Mouse (Mus musculus): ENCODE measurements around the gene Kcnk1. TPM values are rescaled to one million over a fixed set of nuclear protein-coding genes. Genes with fewer than 3 reads are reported as not detected.
A peak's percentile ranks its signal among the peaks of the same experiment; 100 is the strongest.

Gene Kcnk1
- total RNA-seq, 2 experiments from 2014 or later, result 1.3 to 4.8 TPM

GRCm38 (mm10) chr8:126045751-126046150 lies 50.8 kb downstream of the Kcnk1 start:
- no peak for DNase-seq

- DNase-seq, result no peak
Observed at GRCm38 (mm10) chr8:126053911-126054310, 58.9 kb downstream of the Kcnk1 start.

- no peak for DNase-seq
Observed at GRCm38 (mm10) chr8:126058876-126059275, 63.9 kb downstream of the Kcnk1 start.

- no peak for DNase-seq
Observed at GRCm38 (mm10) chr8:126062844-126063243, 67.9 kb downstream of the Kcnk1 start.

- DNase-seq, result no peak
Observed at GRCm38 (mm10) chr8:126063832-126064409, 69.0 kb downstream of the Kcnk1 start.

- DNase-seq, result no peak
Observed at GRCm38 (mm10) chr8:126064587-126065145, 69.7 kb downstream of the Kcnk1 start.

- no peak for DNase-seq
Observed at GRCm38 (mm10) chr8:126067306-126067705, 72.3 kb downstream of the Kcnk1 start.

- no peak for DNase-seq
Observed at GRCm38 (mm10) chr8:126068136-126068535, 73.2 kb downstream of the Kcnk1 start.

- no peak for DNase-seq
Observed at GRCm38 (mm10) chr8:126072678-126073077, 77.7 kb downstream of the Kcnk1 start.

- no peak for DNase-seq
Observed at GRCm38 (mm10) chr8:126073141-126073740, 78.3 kb downstream of the Kcnk1 start.

- no peak for DNase-seq
Observed at GRCm38 (mm10) chr8:126074111-126074510, 79.1 kb downstream of the Kcnk1 start.

- peak; percentile 80 to 86 for DNase-seq
Observed at GRCm38 (mm10) chr8:126075400-126075799, 80.4 kb downstream of the Kcnk1 start.

Other genes with a start within 250 kb of the Kcnk1 start
- under 1 TPM; 0.33 to 0.43 TPM for gene Pcnx2, start 96.9 kb upstream of the Kcnk1 start, total RNA-seq (2021)
- gene Map3k21, start 84.7 kb upstream of the Kcnk1 start, total RNA-seq (2021), result 1 to 10 TPM in 1 of 2 experiments, under 1 TPM in 1; 0.70 to 2.7 TPM

Data from adrenal gland, postnatal 36 days (tissue).